Mouse (Mus musculus) heart, embryonic 11.5 days (tissue): ENCODE data around the gene Olfr1395. TPM values are rescaled to one million over a fixed set of nuclear protein-coding genes. Genes with fewer than 3 reads are reported as not detected.
"Not testable (repeated sequence)": the region's sequence is repeated elsewhere in the genome, so short reads cannot be mapped to it uniquely, and the experiment has no call there.

Experiments
- ATAC-seq: fragments of 200-750 bp; cut with Nextera tagmentation; replicated peaks from 2 replicates; pipeline ENCODE4 v1.8.0; 2017; ENCODE audit warnings: moderate library complexity; ENCODE audit not compliant: insufficient number of reproducible peaks, low FRiP score, low TSS enrichment
- H3K27ac ChIP-seq: fragments of 300-500 bp; sonication (generic); 2 replicates; pipeline ENCODE4 v1.5.1; 2014; ENCODE audit warnings: mild to moderate bottlenecking, low read depth, low read length
- H3K27me3 ChIP-seq: fragments of 300-500 bp; sonication (generic); 2 replicates; pipeline ENCODE4 v1.6.1; 2014; ENCODE audit warnings: mild to moderate bottlenecking, low read length, mixed read lengths; ENCODE audit not compliant: control insufficient read depth, insufficient read depth
- H3K36me3 ChIP-seq: fragments of 300-500 bp; sonication (generic); 2 replicates; pipeline ENCODE4 v1.6.1; 2014; ENCODE audit warnings: mild to moderate bottlenecking, low read length, moderate library complexity, mixed read lengths; ENCODE audit not compliant: control insufficient read depth, insufficient read depth
- H3K4me1 ChIP-seq: fragments of 300-500 bp; sonication (generic); 2 replicates; pipeline ENCODE4 v1.6.1; 2014; ENCODE audit warnings: low read length; ENCODE audit not compliant: control insufficient read depth, insufficient read depth
- H3K4me2 ChIP-seq: fragments of 300-500 bp; sonication (generic); 2 replicates; pipeline ENCODE4 v1.6.1; 2014; ENCODE audit warnings: mild to moderate bottlenecking, moderate library complexity
- H3K4me3 ChIP-seq: fragments of 300-500 bp; sonication (generic); 2 replicates; pipeline ENCODE4 v1.5.1; 2014; ENCODE audit warnings: low read depth, low read length
- H3K9ac ChIP-seq: fragments of 300-500 bp; sonication (generic); 2 replicates; pipeline ENCODE4 v1.6.1; 2014; ENCODE audit warnings: mild to moderate bottlenecking, low read depth, low read length, moderate library complexity
- H3K9me3 ChIP-seq: fragments of 300-500 bp; sonication (generic); replicated peaks from 2 replicates; pipeline ENCODE4 v1.6.1; 2016; ENCODE audit warnings: low read length; ENCODE audit not compliant: control insufficient read depth
- WGBS: fragments of 180-500 bp; shearing (Covaris S2); extraction: QIAGEN DNeasy Blood & Tissue Kit; methylation state at CpG from one replicate; pipeline ENCODE4 v1.1.7; 2014; ENCODE audit not compliant: insufficient replicate concordance; 5-methylcytosine and 5-hydroxymethylcytosine counted together
- polyA plus RNA-seq: library from polyadenylated mRNA; unstranded; fragments of >200 nt; fragmentation: Nextera tagmentation; extraction: Ambion mirVana; gene quantifications from 2 replicates; pipeline ENCODE4 v1.2.1, GENCODE M21; 2014

Olfr1395 gene
- polyA plus RNA-seq, 1 experiment from 2014 or later, result not detected

DNA sequence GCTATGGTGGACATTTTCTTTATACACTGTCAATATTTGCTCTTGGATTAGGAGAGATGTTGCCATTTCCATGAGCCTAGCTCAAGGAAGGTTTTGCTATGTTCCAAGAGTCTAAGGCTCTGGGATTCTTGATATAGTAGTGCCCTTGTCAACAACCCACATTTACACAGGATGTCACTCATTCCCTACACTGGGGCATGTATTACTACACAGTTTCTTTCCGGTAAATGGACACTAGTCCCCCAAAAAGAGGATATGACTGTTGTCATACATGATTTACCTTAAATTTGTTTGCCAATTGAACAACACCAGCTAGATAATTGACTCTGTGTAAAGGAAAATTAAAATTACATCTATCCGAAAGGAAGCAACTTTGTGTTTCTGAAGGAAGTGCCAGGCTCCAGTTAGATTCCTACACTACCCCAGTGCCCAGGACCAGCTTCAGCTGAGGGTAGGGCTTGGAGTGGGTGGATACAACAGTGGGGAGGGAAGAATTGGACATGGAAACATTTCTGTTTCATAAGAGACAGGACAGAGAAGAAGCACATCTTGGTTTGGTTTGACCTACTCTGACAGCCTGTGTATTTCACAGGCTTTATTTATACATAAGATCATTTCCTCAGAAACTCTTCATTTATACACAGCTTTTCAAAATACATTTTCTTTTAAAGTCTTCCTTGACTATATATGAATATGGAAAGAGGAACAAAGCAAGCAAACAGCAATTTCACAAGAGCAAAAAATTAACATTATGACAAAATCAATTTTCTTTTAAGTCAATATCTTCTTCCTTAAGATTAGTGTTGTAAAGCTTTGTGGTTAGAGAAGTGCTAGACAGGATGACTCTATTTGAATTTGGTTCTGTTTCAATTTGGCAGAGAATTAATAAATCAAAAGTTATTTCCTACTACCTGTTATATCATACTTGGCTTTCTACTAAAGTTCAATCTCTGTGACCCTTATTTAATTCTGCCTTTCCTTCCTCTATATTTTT is 15.0 kb downstream of the Olfr1395 start:
- 80% methylated on average over 2 of the region's 2 CpGs for WGBS
- Histone ChIP-seq H3K9me3 (no peaks in the 10 kb centered on the region), H3K27me3 (no peaks in the 10 kb centered on the region), H3K27ac (no peak overlapping the region), H3K4me2 (no peak overlapping the region), H3K4me3 (no peak overlapping the region), H3K9ac (no peak overlapping the region), H3K4me1 (no peaks in the 10 kb centered on the region), H3K36me3 (no peaks in the 10 kb centered on the region)
- ATAC-seq, result no peak

DNA sequence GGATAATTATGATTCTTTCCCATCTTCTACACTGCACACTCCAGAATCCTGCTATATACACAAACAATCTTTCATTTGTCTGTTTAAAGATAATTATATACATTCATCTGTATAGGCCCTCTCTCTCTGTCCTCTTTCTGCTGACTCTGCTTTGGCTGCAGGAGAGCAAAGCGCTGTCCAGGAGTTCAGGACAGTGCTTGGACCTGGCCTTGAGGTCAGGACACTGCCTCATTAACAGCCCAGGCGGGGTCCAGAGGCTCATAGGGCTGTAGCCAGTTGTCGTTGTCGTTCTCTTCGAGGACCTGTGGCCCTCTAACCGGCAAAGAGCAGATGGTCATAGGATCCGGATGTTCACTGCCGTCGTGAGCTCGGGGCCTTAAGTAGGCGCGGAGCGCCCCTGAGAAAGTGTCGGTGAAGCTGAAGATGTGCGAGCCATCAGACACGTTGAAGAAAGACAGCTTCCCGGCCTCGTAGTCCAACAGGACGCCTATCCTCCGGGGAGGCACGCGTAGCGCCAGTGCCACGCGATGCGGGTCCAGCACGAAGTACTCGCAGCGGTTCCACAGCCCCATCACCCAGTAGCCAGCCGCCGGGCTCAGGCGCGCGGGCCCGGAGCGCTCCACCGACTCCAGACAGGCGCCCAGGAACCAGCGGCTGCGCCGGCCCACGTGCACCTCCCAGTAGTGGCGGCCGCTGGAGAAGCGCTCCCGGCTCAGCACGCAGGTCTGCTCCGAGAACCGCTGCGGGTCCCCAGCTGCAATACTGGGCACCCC is 27.0 kb downstream of the Olfr1395 start:
- Histone ChIP-seq H3K27me3 (peaks cover 22% of the 10 kb centered on the region), H3K4me2 (peak overlapping the region; percentile 67), H3K4me3 (peak overlapping the region; percentile 38), H3K27ac (no peak overlapping the region), H3K9ac (peak overlapping the region; percentile 23; the same call in 1 of the 2 replicates), H3K4me1 (0 out of 2 replicates have a peak, but pooled peaks cover 6% of the 10 kb centered on the region), H3K9me3 (no peaks in the 10 kb centered on the region), H3K36me3 (no peaks in the 10 kb centered on the region)
- WGBS, result 6% methylated on average over 49 of the region's 50 CpGs
- no peak for ATAC-seq

DNA sequence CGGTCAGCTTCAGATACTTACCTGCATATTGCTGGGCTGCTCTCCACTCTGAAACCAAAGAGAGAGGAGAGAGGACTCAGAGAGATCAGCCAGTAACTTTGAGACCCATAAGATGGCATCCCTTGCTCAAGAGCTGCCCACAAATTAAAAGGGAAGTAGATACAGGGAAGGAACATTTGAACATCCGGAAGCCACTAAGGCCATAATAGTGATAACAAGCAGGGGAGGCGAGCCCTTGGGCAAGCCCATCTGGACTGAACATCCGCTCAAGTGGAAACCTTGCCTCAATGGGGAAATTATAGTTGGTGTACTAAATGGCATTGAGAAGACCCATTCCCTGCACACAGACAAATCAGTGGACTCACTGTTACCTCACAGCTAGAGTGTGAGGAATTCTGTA is 28.5 kb downstream of the Olfr1395 start:
- Histone ChIP-seq H3K4me3 (no peak overlapping the region), H3K9me3 (no peaks in the 10 kb centered on the region), H3K9ac (no peak overlapping the region), H3K36me3 (no peaks in the 10 kb centered on the region), H3K4me1 (0 out of 2 replicates have a peak, but pooled peaks cover 6% of the 10 kb centered on the region), H3K27me3 (peaks cover 22% of the 10 kb centered on the region), H3K27ac (no peak overlapping the region), H3K4me2 (no peak overlapping the region)
- WGBS, result 83% methylated on average over 4 of the region's 4 CpGs
- ATAC-seq, result no peak

- Histone ChIP-seq H3K4me1 (no peaks in the 10 kb centered on the region), H3K27me3 (peaks cover 2% of the 10 kb centered on the region; the same call in 1 of the 2 replicates), H3K36me3 (no peaks in the 10 kb centered on the region), H3K9ac (no peak overlapping the region), H3K4me3 (no peak overlapping the region), H3K4me2 (no peak overlapping the region), H3K27ac (no peak overlapping the region), H3K9me3 (no peaks in the 10 kb centered on the region)
- no peak for ATAC-seq
- 76% methylated on average over 8 of the region's 8 CpGs for WGBS
These were observed 33.3 kb downstream of the Olfr1395 start for GRCm38 (mm10) chr11:49175345-49175744.

DNA sequence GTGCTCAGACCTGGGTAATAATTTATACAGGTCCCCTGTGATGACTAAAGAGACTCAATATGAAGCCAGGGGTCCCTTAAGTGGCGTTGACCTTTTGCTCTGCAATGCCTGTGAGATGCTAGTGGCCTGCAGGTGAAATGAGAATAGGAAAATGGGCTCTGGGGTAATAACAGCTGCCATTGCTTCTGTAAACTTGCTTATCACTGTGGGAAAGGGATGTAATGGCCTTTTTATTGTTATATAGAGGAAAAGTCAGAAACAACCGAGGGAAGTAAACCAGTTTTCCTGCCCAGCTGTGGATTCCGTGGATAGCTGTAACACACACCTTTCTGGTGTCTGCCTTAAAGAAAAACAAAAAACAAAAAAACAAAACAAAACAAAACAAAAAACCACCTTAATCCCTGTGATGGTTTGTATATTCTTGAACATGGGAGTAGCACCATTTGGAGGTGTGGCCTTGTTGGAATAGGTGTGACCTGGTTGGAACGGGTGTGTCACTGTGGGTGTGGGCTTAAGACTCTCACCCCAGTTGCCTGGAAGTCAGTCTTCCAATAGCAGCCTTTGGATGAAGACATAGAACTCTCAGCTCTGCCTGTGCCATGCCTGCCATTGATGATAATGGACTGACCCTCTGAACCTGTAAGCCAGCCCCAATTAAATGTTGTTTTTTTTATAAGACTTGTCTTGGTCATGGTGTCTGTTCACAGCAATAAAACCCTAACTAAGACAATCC is 34.1 kb downstream of the Olfr1395 start:
- not testable (repeated sequence) for H3K9ac ChIP-seq, H3K4me1 ChIP-seq, H3K36me3 ChIP-seq, H3K27ac ChIP-seq, H3K9me3 ChIP-seq, H3K4me2 ChIP-seq, ATAC-seq, H3K4me3 ChIP-seq, H3K27me3 ChIP-seq
- WGBS, result 80% methylated on average over 4 of the region's 4 CpGs

- ATAC-seq, result no peak
These were observed 41.1 kb downstream of the Olfr1395 start for GRCm38 (mm10) chr11:49183172-49183571.

GRCm38 (mm10) chr11:49186452-49186851 is 44.4 kb downstream of the Olfr1395 start:
- 81% methylated on average over 6 of the region's 6 CpGs for WGBS
- Histone ChIP-seq H3K27ac (no peak overlapping the region), H3K4me1 (no peaks in the 10 kb centered on the region), H3K9ac (no peak overlapping the region), H3K4me3 (no peak overlapping the region), H3K4me2 (no peak overlapping the region), H3K27me3 (no peaks in the 10 kb centered on the region), H3K9me3 (no peaks in the 10 kb centered on the region), H3K36me3 (no peaks in the 10 kb centered on the region)
- no peak for ATAC-seq

More at GRCm38 (mm10) chr11:49183172-49183571, 41.1 kb downstream of the Olfr1395 start:
- no peaks in the 10 kb centered on the region for H3K36me3 ChIP-seq
- no peaks in the 10 kb centered on the region for H3K4me1 ChIP-seq
- H3K9me3 ChIP-seq, result no peaks in the 10 kb centered on the region
- no peaks in the 10 kb centered on the region for H3K27me3 ChIP-seq
- H3K4me3 ChIP-seq, result no peak overlapping the region
- no peak overlapping the region for H3K4me2 ChIP-seq
- H3K27ac ChIP-seq, result no peak overlapping the region
- WGBS, result 40% methylated on average over 1 of the region's 1 CpGs
- H3K9ac ChIP-seq, result no peak overlapping the region

GRCm38 (mm10) chr11:49186955-49187488 is 44.9 kb downstream of the Olfr1395 start, which contains the start of gene Btnl9:
Gene Btnl9, minus strand, starts transcription at chr11:49187159.
- no peaks in the 10 kb centered on the region for H3K9me3 ChIP-seq
- WGBS, result 66% methylated on average over 8 of the region's 8 CpGs
- H3K4me1 ChIP-seq, result no peaks in the 10 kb centered on the region
- H3K4me2 ChIP-seq, result no peak within 1 kb of the TSS
- H3K4me3 ChIP-seq, result no peak within 1 kb of the TSS
- no peak for ATAC-seq
- no peaks in the 10 kb centered on the region for H3K36me3 ChIP-seq
- H3K9ac ChIP-seq, result no peak within 1 kb of the TSS
- H3K27ac ChIP-seq, result no peak within 1 kb of the TSS
- no peaks in the 10 kb centered on the region for H3K27me3 ChIP-seq
